Mouse (Mus musculus) right cerebral cortex, adult 18-20 months (tissue): Measurements from ENCODE around the gene Gm10097.

ENCODE experiments used
- DNase-seq: peaks from one replicate; pipeline ENCODE4 v3.0.0; 2022; ENCODE audit warnings: mixed read lengths

Gm10097 gene

DNA sequence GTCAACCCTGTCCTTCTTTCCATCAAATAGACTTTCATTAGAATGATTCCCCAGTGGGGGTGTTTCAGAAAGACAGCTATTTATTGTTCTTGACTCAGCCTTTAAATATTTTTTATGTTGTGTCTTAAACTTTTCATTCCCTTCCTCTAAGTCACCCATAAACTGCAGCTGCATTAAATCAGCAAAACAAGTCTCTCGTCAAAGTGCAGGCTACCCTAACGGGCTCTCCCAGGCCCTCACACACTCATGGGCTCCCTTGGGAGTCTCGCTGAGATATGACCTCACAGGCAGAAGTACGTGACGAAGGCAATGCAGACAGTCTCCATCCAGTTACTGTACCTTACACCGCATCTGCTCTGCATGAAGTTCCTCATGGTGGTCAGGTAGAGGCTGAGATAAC lies 17.3 kb downstream of the Gm10097 start:
- DNase-seq, result no peak

DNA sequence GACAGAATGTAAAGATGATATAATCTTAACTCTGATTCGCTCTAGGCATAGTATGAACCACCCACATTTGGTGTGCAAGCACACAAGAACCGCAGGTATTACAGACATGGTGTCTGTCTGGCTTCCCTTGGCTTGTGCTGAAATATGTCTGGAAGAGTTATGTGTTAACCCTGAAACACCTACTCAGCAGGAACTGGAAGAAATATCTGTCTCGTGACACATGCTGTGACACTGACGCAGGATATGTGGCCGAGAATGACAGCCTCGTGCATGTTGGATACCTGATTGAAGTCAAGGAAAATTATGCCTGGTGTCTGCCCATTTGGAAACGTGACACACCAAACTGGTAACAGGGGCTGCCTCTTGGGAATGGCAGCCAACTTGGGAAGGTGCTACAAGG lies 18.3 kb downstream of the Gm10097 start:
- DNase-seq, result no peak

DNA sequence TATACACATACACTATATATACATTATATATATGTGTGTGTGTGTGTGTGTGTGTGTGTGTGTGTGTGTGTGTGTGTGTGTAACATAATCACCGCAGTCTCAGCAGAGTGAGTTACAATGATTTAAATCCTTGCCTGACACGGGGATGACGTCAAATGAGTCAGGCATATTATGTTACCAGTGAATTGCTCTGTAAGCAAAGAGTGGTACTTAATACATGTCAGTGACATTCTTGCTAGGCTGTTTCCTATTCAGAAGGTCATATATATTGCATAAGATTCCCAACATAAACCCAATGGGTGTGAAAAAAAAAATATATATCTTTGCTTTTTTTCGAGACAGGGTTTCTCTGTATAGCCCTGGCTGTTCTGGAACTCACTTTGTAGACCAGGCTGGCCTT lies 20.1 kb downstream of the Gm10097 start:
- DNase-seq, result no peak

DNA sequence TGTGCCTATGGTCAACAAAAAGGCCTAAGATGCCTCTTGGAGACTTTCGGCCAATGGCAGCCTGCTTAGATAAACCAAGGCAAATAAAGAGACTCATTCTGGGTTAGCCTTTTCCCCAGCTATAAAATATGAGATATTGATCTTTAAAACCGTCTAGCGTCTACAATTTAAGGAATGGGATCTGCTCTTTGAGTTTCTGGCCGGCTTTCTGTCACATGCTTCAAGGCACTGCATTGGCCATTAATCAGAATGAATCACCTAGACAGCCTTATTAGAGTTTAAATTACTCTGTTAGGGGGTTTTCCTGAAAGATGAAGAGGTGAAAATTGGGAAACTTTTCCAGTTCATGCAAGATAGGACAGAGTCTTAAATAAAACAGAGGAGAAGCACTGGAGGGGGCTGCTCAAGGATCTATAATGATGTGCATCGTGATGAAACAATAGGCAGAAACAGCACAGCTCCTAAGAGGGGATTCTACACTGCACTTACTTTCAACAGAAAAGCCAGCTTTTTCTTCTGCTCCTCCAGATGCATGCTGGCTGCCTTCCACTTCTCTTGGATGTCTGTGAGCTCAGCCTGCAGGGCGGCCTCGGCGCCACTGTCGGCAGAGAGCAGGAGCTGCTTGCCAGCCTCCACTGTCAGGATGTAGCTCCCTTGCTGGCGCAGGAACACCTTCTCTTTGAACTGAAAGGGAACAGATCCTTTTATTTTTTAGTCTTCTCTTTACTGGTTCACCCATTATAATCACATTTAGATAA lies 28.2 kb downstream of the Gm10097 start:
- DNase-seq, result peak; percentile 62

GRCm38 (mm10) chr10:5097754-5098137 lies 28.8 kb downstream of the Gm10097 start:
- no peak for DNase-seq

DNA sequence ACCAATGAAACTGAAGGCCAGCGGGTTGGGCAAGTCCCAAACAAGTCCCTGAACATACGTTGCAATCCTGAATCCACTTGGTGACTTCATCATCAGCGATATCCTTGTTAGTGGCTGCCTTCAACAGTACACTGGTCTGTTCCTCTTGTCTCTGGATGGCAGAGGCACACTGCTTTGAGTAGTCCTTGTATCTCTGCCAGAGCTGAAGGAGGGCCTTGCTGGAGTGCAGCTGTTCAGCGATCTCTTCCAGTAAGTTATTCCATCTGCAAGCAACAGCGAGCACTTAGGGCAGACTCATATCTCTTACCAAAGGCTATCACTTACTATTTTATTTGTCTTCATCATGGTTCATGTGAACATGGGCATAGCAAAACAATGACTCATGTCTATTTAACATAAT lies 41.8 kb downstream of the Gm10097 start:
- no peak for DNase-seq

GRCm38 (mm10) chr10:5116155-5116554 lies 47.2 kb downstream of the Gm10097 start:
- no peak for DNase-seq

DNA sequence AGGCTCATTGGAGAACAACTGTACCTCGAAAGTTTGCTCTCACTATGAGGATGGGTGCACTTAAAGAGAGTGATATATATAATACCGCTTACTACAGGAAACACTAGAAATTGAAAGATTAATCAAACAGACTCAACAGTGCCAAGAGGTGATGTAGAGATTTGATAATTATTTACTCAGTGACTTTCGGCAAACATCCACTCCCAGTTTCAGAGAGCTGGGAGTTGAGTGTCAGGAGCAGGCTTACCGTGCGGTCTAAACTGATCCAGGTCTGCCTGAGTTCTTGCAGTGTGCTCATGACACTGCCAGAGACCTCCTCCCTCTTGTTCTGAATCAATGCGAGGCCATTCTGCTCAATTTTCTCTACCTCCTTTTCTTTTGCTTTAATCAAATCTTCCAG lies 47.7 kb downstream of the Gm10097 start:
- no peak for DNase-seq
